Mouse (Mus musculus) hematopoietic stem cell, adult 5-6 weeks (primary cell): ENCODE data around the gene Rab37. TPM values are rescaled to one million over a fixed set of nuclear protein-coding genes. Genes with fewer than 3 reads are reported as not detected.
A peak's percentile ranks its signal among the peaks of the same experiment; 100 is the strongest.

ENCODE experiments used
- ATAC-seq, 2 experiments: fragments of 125-278 bp in 1 of 2; replicated peaks in 1 of 2; 2 replicates each; pipeline ENCODE4 v1.8.0; 2016 to 2017; ENCODE audit warnings: inconsistent platforms in 2 of 2, mild to moderate bottlenecking in 2 of 2, moderate number of reproducible peaks in 2 of 2, low read depth in 1 of 2, moderate TSS enrichment in 1 of 2; ENCODE audit not compliant: low FRiP score in 2 of 2, poor library complexity in 2 of 2, severe bottlenecking in 2 of 2, insufficient read depth in 1 of 2, low TSS enrichment in 1 of 2
- total RNA-seq: library from RNA; stranded (forward); fragments of 172-1452, 232-1000 nt; gene quantifications from 2 replicates; pipeline ENCODE4 v1.2.3, GENCODE M21; 2017

The Rab37 gene
- total RNA-seq, 1 experiment from 2014 or later: 79.7 TPM

- peak; percentile 33 to 48; a peak in 3 of 4 replicates for ATAC-seq
Observed at GRCm38 (mm10) chr11:115157933-115158719, 66.9 kb downstream of the Rab37 start.

GRCm38 (mm10) chr11:115160016-115160797 is 69.0 kb downstream of the Rab37 start:
- ATAC-seq: no peak

GRCm38 (mm10) chr11:115160883-115161577 is 69.8 kb downstream of the Rab37 start:
- ATAC-seq: no peak

DNA sequence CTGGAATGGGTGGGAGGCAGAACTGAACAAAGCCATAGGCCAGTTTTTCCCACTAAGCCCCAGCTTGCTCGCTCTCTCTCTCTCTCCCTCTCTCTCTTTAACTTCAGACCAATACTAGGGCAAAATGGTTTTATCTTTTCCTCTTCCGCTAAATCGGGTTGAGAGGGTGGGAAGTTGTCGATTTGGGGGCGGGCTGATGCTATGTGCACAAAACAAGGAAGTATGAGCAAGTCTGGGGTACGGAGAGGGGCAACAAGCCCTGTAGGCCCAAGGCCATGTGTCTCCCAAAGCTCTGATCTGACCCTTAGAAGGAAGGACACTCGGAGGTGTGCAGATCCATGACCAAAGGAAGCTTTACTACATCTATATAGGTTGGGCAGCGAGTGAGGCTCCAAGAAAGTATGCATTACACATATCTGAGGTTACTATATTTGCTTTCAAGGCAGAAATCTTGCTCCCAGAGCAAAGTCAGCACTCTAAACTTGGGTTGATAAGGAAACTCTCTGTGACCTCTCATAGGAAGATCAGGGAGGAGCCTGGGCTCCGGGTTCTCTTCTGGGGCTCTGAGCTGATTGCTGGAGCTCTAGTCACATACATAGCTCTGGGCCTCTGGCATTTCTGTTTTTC is 70.5 kb downstream of the Rab37 start:
- ATAC-seq: no peak

DNA sequence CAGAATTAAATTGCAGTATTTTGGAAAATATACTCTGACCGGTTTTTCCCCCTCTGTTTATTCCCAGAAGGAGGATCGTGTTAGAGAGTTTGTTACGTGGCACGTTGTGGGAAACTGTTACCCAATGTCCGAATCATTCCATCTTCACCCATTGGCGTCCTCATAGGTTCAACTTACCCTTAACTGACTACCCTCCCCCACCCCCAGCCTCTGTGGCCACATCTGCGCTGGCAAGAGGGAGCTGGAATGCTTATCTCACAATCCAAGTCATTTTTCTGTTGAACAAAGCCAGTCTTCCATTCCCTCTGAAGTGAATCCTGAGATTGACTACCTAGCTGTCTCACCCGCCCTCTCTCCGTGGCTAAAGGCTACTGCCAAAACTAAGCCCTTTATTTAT is 71.0 kb downstream of the Rab37 start:
- ATAC-seq: no peak

DNA sequence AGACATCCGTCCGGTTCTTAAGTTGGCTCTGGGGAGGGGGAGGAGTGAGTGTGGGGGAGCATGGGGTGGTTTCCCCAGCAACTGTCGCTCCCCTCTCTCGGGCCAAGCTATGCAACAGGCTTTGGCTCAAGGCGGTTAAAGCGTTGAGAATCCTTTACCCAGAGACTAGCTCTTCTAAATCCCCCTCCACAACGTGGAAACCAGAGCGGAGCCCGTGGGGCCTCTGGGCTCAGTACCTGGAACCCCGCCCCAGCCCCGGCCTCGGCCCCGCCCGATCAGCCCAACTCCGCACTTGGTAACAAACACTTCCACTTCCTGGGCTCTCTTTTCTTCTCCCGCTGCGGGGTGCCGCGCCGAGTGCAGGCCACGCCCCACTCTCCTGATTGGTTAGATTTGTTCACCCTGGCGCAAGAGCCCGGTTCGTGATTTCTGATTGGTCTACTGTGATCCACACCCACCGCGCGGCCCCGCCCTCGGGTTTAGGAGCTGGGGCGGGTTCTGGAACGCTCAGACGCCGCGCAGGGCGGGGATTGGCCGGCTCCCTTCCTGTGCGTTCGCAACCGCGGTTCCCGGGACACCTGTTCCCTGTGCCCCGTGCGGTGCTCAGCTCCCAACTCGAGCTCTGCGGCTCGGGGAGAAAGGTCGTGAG is 71.7 kb downstream of the Rab37 start, which contains the start of gene Slc9a3r1:
Gene Slc9a3r1, plus strand, starts transcription at position 510 of the 649 bp plus-strand sequence.
- ATAC-seq: peak; percentile 86 to 89

DNA sequence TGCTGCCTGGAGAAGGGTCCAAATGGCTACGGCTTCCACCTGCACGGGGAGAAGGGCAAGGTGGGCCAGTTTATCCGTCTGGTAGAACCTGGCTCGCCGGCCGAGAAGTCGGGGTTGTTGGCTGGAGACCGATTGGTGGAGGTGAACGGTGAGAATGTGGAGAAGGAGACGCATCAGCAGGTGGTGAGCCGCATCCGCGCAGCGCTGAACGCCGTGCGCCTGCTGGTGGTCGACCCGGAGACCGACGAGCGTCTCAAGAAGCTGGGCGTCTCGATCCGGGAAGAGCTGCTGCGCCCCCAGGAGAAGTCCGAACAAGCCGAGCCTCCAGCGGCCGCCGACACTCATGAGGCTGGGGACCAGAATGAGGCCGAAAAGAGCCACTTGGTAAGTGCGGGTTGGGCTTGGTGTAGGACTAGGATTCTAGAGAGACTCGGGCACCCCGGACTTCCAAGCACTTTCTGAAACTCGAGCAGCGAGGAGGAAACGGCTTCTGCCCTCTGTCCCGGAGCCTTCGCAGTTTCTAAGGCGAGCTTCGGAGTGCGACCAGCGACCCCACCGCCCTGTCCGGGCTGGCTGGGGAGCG is 72.4 kb downstream of the Rab37 start:
- ATAC-seq: 0 out of 4 replicates have a peak, but pooled peaks of 1 of the 2 experiments have one; percentile 8

GRCm38 (mm10) chr11:115164341-115164975 is 73.2 kb downstream of the Rab37 start:
- no peak for ATAC-seq

DNA sequence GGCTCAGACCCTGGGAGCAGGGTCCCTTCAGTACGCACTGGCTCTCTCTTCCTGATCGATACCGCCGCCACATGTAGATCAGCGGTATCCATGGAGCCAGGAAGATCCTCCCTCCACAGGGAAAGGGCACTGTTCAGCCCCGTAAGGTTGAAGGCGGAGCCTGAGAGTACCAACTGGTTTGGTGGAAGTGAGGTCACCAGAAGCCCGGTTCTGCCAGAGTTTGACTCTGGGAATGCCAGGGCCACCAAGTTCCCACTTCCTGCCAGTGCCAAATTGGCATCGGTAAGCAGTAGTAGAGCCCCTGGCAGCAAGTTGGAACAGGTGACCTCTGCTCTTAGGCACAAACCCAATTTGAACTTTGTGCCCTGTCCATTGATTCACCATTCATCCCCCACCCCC is 73.7 kb downstream of the Rab37 start:
- no peak for ATAC-seq

GRCm38 (mm10) chr11:115166776-115167175 is 75.5 kb downstream of the Rab37 start:
- ATAC-seq: no peak

GRCm38 (mm10) chr11:115167631-115168249 is 76.5 kb downstream of the Rab37 start:
- no peak for ATAC-seq

DNA sequence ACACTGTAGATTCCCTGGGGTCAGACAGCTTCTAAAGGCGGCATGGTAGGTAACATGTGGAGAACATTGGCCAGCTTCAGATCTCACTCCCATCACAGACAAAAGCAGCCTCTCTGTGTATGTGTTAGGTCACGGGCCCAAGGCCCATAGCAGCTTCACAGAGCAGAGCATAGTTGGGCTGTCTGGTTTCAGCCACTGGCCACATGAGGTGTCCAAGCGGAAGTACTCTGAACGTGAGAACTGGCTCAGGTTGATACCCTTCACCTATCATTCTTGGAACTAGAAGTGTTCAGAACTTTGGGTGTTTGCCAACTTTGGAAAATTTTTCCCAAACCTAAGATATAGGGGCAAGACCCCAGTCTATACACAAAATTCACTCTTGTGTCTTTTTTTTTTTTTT is 78.2 kb downstream of the Rab37 start:
- no peak for ATAC-seq

GRCm38 (mm10) chr11:115171125-115171524 is 79.9 kb downstream of the Rab37 start:
- ATAC-seq: no peak

- ATAC-seq: no peak
Observed at GRCm38 (mm10) chr11:115172825-115173287, 81.6 kb downstream of the Rab37 start.

DNA sequence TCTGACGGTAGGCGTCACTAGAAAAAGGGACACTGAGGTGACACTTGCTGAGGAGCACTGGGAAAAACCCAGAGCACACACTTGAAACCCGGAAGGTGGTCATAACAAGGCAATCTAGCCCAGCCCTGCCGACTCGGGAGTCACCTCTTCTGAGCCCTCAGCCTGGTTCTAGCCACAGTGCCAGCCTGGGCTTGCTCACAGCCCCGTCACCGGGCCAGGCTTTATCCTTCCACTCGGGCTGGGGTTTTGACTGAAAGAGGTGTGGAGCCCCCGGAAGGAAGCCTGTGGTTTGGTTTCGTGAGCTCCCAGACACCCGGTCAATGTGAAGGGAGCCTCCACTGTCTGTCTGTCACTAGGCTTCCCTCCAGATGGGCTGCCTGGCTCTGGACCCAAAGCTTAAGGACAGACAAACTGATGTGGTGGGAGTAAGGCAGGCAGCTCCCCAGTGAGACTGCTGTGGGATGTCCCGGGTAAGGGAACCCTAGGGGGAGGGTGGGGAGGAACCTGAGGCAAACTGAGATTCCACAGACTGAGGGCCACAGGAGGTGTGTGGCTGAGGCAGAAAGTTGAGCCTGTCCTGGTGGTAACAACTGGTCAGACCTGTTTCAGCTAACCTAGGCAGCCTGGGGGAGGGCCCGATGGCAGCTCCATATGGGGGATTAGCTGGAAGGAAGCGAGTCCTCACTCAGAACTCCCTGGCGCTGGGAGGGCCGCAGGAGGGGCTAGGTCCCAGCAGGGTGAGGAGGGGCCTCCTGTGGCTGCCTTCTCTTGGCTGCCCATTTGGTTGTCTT is 82.5 kb downstream of the Rab37 start:
- peak; percentile 51 to 75 for ATAC-seq
